Mouse (Mus musculus) hematopoietic stem cell, adult 5-6 weeks (primary cell): Measurements from ENCODE around the gene Nav2. TPM values are rescaled to one million over a fixed set of nuclear protein-coding genes. Genes with fewer than 3 reads are reported as not detected.
A peak's percentile ranks its signal among the peaks of the same experiment; 100 is the strongest.

Source experiments
- ATAC-seq, 2 experiments: fragments of 125-278 bp in 1 of 2; replicated peaks in 1 of 2; 2 replicates each; pipeline ENCODE4 v1.8.0; 2016 to 2017; ENCODE audit warnings: inconsistent platforms in 2 of 2, mild to moderate bottlenecking in 2 of 2, moderate number of reproducible peaks in 2 of 2, low read depth in 1 of 2, moderate TSS enrichment in 1 of 2; ENCODE audit not compliant: low FRiP score in 2 of 2, poor library complexity in 2 of 2, severe bottlenecking in 2 of 2, insufficient read depth in 1 of 2, low TSS enrichment in 1 of 2
- total RNA-seq: library from RNA; stranded (forward); fragments of 172-1452, 232-1000 nt; gene quantifications from 2 replicates; pipeline ENCODE4 v1.2.3, GENCODE M21; 2017

The Nav2 gene
- total RNA-seq, 1 experiment from 2014 or later: 7.4 TPM

GRCm38 (mm10) chr7:49055273-49055672 lies 146.8 kb downstream of the Nav2 start:
- no peak for ATAC-seq

GRCm38 (mm10) chr7:49058304-49059012 lies 149.9 kb downstream of the Nav2 start:
- no peak for ATAC-seq

- ATAC-seq: no peak
Measured at GRCm38 (mm10) chr7:49064792-49065521, 156.4 kb downstream of the Nav2 start.

GRCm38 (mm10) chr7:49065621-49066475 lies 157.3 kb downstream of the Nav2 start:
- ATAC-seq: no peak

GRCm38 (mm10) chr7:49066828-49067227 lies 158.3 kb downstream of the Nav2 start:
- peak; percentile 23 to 53; a peak in 2 of 4 replicates for ATAC-seq

- no peak for ATAC-seq
Measured at GRCm38 (mm10) chr7:49069396-49069961, 161.0 kb downstream of the Nav2 start.

- ATAC-seq: peak; percentile 11 to 24; a peak in 1 of 4 replicates
Measured at GRCm38 (mm10) chr7:49070621-49071020, 162.1 kb downstream of the Nav2 start.

- no peak for ATAC-seq
Measured at GRCm38 (mm10) chr7:49071141-49071567, 162.6 kb downstream of the Nav2 start.

GRCm38 (mm10) chr7:49075333-49075934 lies 166.9 kb downstream of the Nav2 start:
- ATAC-seq: no peak

GRCm38 (mm10) chr7:49076283-49076694 lies 167.8 kb downstream of the Nav2 start:
- no peak for ATAC-seq

- ATAC-seq: no peak
Measured at GRCm38 (mm10) chr7:49078930-49079329, 170.4 kb downstream of the Nav2 start.

- no peak for ATAC-seq
Measured at GRCm38 (mm10) chr7:49082585-49083165, 174.2 kb downstream of the Nav2 start.

GRCm38 (mm10) chr7:49084768-49085167 lies 176.3 kb downstream of the Nav2 start:
- ATAC-seq: no peak

GRCm38 (mm10) chr7:49085759-49086158 lies 177.2 kb downstream of the Nav2 start:
- no peak for ATAC-seq

GRCm38 (mm10) chr7:49087154-49087553 lies 178.6 kb downstream of the Nav2 start:
- no peak for ATAC-seq

- no peak for ATAC-seq
Measured at GRCm38 (mm10) chr7:49088198-49088912, 179.8 kb downstream of the Nav2 start.
